Mouse (Mus musculus) spleen, postnatal 10 days (tissue): ENCODE data around the gene Dhx15.

Experiments
- DNase-seq, 2 experiments: peaks; one replicate each; pipeline ENCODE4 v3.0.0; 2021 to 2022; ENCODE audit warnings: low spot score in 2 of 2

The Dhx15 gene

GRCm38 (mm10) chr5:52110808-52111663 is 79.3 kb downstream of the Dhx15 start:
- no peak for DNase-seq
